Mouse (Mus musculus): ENCODE data around the gene Ccdc59.

GRCm38 (mm10) chr10:105850286-105850685 lies 9.4 kb downstream of the Ccdc59 start:
- TF ChIP-seq CTCF (IDR thresholded peaks at IDR 0.05; ENCODE audit: low read depth, low read length) (no peak), POLR2A (IDR thresholded peaks at IDR 0.05; ENCODE audit: insufficient read depth, low read length) (no peak), EP300 (IDR thresholded peaks at IDR 0.05; ENCODE audit: insufficient read depth, low read depth, low read length) (no peak)

Data from ES-Bruce4 (cell line).